Comparison of ENCODE assay signal across 8 mouse cellular contexts in the genomic region with DNA sequence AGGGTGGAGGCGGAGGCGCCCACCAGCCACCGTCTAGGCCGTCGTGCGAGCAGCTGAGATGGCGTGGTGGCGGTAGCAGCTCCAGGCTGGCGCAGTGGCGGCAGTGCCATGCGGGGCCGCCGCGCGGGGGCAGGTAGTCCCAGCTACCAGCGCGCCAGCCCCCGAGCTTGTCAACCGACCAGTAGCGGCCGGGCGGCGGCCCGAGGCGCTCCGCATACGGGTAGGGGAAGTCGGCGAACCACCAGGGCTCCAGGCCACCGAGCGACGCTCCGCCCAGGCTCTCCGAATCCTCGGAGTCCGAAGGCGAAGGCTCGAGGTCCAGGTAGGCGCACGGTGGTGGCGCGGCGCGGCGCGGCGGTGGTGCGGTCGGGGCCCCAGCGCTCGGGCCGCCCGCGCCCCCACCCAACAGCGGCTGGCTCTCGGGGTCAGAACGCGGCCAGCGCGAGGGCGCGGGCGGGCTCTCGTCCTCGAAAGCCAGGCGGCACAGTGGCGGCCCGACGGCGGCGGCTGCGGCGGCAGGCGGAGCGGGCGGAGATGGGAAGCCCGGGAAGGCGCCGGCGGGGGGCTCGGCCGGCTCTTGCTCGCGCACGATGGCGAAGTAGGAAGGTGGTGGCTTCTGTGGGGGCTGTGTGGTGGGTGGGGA. TPM values are rescaled to one million over a fixed set of nuclear protein-coding genes. Genes with fewer than 3 reads are reported as not detected.
DNase-seq lines count a peak whose midpoint lies in the region; ATAC-seq lines count a peak whose summit lies in the region.

No protein-coding gene starts in this region.

- peaks cover 70% of the 10 kb centered on the region for H3K27me3 ChIP-seq in limb, embryonic 10.5 days (ENCODE audit: low read depth, poor library complexity, severe bottlenecking)
- H3K27me3 ChIP-seq in neural tube, embryonic 15.5 days (replicated peaks) = peaks cover 63% of the 10 kb centered on the region

- WGBS in limb, embryonic 10.5 days = 1% methylated on average over 82 of the region's 86 CpGs
- WGBS in neural tube, embryonic 15.5 days = 2% methylated on average over 65 of the region's 86 CpGs

- ATAC-seq in neural tube, embryonic 15.5 days (ENCODE audit: low FRiP score) = no peak

- no peaks in the 10 kb centered on the region for H3K9me3 ChIP-seq in limb, embryonic 10.5 days (replicated peaks)
- no peaks in the 10 kb centered on the region for H3K9me3 ChIP-seq in neural tube, embryonic 15.5 days (replicated peaks)

- H3K27ac ChIP-seq in limb, embryonic 10.5 days = peak overlapping the region; percentile 71
- no peak overlapping the region for H3K27ac ChIP-seq in neural tube, embryonic 15.5 days (replicated peaks)

- peaks cover 14% of the 10 kb centered on the region for H3K36me3 ChIP-seq in limb, embryonic 10.5 days
- peaks cover 10% of the 10 kb centered on the region; the same call in 1 of the 2 replicates for H3K36me3 ChIP-seq in neural tube, embryonic 15.5 days

- DNase-seq in cerebellum, postnatal 10 days = peak; percentile 38 to 45
- DNase-seq in cerebellum, postnatal 36 days = no peak
- DNase-seq in right cerebral cortex, postnatal 4 days = peak; percentile 35
- DNase-seq in right cerebral cortex, adult 18-20 months = no peak
- DNase-seq in limb, embryonic 10.5 days (ENCODE audit: low spot score) = peak; percentile 60
- DNase-seq in frontal cortex, postnatal 14 days (ENCODE audit: low spot score in 2 of 2) = no peak
- DNase-seq in thymus, postnatal 14 days = no peak

- peak overlapping the region; percentile 53 for H3K4me2 ChIP-seq in neural tube, embryonic 15.5 days

- H3K9ac ChIP-seq in neural tube, embryonic 15.5 days (replicated peaks) = peak overlapping the region; percentile 30; the same call in 1 of the 2 replicates

- peak overlapping the region; percentile 49 for H3K4me3 ChIP-seq in limb, embryonic 10.5 days
- H3K4me3 ChIP-seq in neural tube, embryonic 15.5 days (replicated peaks) = peak overlapping the region; percentile 35

- peaks cover 36% of the 10 kb centered on the region for H3K4me1 ChIP-seq in limb, embryonic 10.5 days
- H3K4me1 ChIP-seq in neural tube, embryonic 15.5 days = peaks cover 48% of the 10 kb centered on the region

RNA-seq across cellular contexts. Expression of a gene that starts 2.5 kb away (rescaled TPM):
- 116 and 156 TPM in 2 replicates for polyA plus RNA-seq in limb, embryonic 10.5 days (2016; fragmentation: Nextera tagmentation; extraction: Ambion mirVana)
- polyA plus RNA-seq in neural tube, embryonic 15.5 days (2015; fragmentation: Nextera tagmentation; extraction: Ambion mirVana) = 40.7 and 48.9 TPM in 2 replicates

RNA-seq across cellular contexts. Expression of a gene that starts 8.7 kb away (rescaled TPM):
- polyA plus RNA-seq in limb, embryonic 10.5 days (2016; fragmentation: Nextera tagmentation; extraction: Ambion mirVana) = 1.2 and 1.4 TPM in 2 replicates
- 1.4 and 1.7 TPM in 2 replicates for polyA plus RNA-seq in neural tube, embryonic 15.5 days (2015; fragmentation: Nextera tagmentation; extraction: Ambion mirVana)

RNA-seq across cellular contexts. Expression of a gene that starts 18.9 kb away (rescaled TPM):
- polyA plus RNA-seq in limb, embryonic 10.5 days (2016; fragmentation: Nextera tagmentation; extraction: Ambion mirVana) = 170 TPM in 2 replicates
- polyA plus RNA-seq in neural tube, embryonic 15.5 days (2015; fragmentation: Nextera tagmentation; extraction: Ambion mirVana) = 211 and 253 TPM in 2 replicates

RNA-seq across cellular contexts. Expression of a gene that starts 39.3 kb away (rescaled TPM):
- 36.8 and 41.2 TPM in 2 replicates for polyA plus RNA-seq in limb, embryonic 10.5 days (2016; fragmentation: Nextera tagmentation; extraction: Ambion mirVana)
- 55.7 and 65.9 TPM in 2 replicates for polyA plus RNA-seq in neural tube, embryonic 15.5 days (2015; fragmentation: Nextera tagmentation; extraction: Ambion mirVana)

RNA-seq across cellular contexts. Expression of a gene that starts 44.9 kb away (rescaled TPM):
- polyA plus RNA-seq in limb, embryonic 10.5 days (2016; fragmentation: Nextera tagmentation; extraction: Ambion mirVana) = 0.09 and 0.10 TPM in 2 replicates
- 3.2 and 4.2 TPM in 2 replicates for polyA plus RNA-seq in neural tube, embryonic 15.5 days (2015; fragmentation: Nextera tagmentation; extraction: Ambion mirVana)

Comparison
In these comparisons a context has a peak if more than half of its experiments do, and no peak if none do; other contexts are left out.
1. DNase-seq: peak in cerebellum, postnatal 10 days (2 of 2), right cerebral cortex, postnatal 4 days (single experiment) and limb, embryonic 10.5 days (single experiment); none in cerebellum, postnatal 36 days (0 of 2), right cerebral cortex, adult 18-20 months (single experiment), frontal cortex, postnatal 14 days (0 of 2) and thymus, postnatal 14 days (single experiment).